Mouse (Mus musculus) limb, embryonic 15.5 days (tissue): ENCODE results near the gene Gm20403. TPM values are rescaled to one million over a fixed set of nuclear protein-coding genes. Genes with fewer than 3 reads are reported as not detected.

Experiments used
- ATAC-seq: fragments of 200-750 bp; cut with Nextera tagmentation; 2 replicates; pipeline ENCODE4 v1.8.0; 2017; ENCODE audit warnings: low read depth, moderate TSS enrichment; ENCODE audit not compliant: insufficient number of reproducible peaks, low FRiP score, low TSS enrichment
- H3K27ac ChIP-seq: fragments of 300-500 bp; sonication (generic); 2 replicates; pipeline ENCODE4 v1.5.1; 2015; ENCODE audit warnings: moderate library complexity, mild to moderate bottlenecking, inconsistent platforms
- H3K27me3 ChIP-seq: fragments of 300-500 bp; sonication (generic); 2 replicates; pipeline ENCODE4 v1.6.1; 2015; ENCODE audit warnings: inconsistent platforms
- H3K36me3 ChIP-seq: fragments of 300-500 bp; sonication (generic); 2 replicates; pipeline ENCODE4 v1.6.1; 2015; ENCODE audit warnings: inconsistent platforms
- H3K4me1 ChIP-seq: fragments of 300-500 bp; sonication (generic); 2 replicates; pipeline ENCODE4 v1.6.1; 2015; ENCODE audit warnings: inconsistent platforms
- H3K4me2 ChIP-seq: fragments of 300-500 bp; sonication (generic); 2 replicates; pipeline ENCODE4 v1.6.1; 2015; ENCODE audit warnings: mild to moderate bottlenecking, inconsistent platforms
- H3K4me3 ChIP-seq: fragments of 300-500 bp; sonication (generic); 2 replicates; pipeline ENCODE4 v1.5.1; 2015; ENCODE audit warnings: mild to moderate bottlenecking, inconsistent platforms
- H3K9ac ChIP-seq: fragments of 300-500 bp; sonication (generic); 2 replicates; pipeline ENCODE4 v1.6.1; 2015; ENCODE audit warnings: inconsistent platforms
- H3K9me3 ChIP-seq: fragments of 300-500 bp; sonication (generic); 2 replicates; pipeline ENCODE4 v1.6.1; 2016; ENCODE audit warnings: inconsistent platforms
- WGBS: fragments of 180-500 bp; shearing (Covaris S2); methylation state at CpG from one replicate; pipeline ENCODE4 v1.1.7; 2015; 5-methylcytosine and 5-hydroxymethylcytosine counted together
- polyA plus RNA-seq: library from polyadenylated mRNA; unstranded; fragments of >200 nt; fragmentation: Nextera tagmentation; extraction: Ambion mirVana; gene quantifications from 2 replicates; pipeline ENCODE4 v1.2.1, GENCODE M21; 2015

Gm20403 gene
- polyA plus RNA-seq = not detected in 2 replicates

DNA sequence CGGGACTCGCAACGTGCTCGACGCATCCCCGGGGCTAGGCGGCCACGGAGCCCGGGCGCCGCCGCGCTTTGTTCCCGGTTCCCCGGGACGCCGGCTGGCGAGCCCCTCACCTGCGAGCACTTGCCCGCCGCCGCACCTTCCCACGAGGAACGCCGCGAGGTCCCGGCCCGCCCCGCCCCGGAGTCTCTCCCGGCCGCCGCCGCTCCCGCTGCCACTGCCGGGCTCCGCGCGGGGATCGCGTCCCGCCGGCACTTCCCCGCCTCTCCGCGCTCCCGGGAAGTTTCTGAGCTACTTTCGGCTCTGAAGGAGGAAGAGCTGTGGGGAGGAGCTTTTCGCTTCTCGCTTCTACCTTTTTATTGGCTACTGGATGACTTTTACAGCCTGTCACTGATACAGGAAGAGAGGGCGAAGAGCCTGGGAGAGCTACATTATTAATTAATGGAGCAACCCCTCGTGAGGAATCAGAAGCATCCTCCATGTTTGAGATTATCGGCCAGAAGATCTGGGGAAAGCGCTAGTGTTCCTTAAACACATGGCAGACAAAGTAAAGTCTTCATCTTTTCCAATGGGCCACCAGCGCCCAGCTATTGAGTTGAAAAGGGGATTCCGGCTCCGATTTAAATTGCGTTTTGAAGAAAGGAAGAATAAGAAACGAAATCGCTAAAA, at the start of gene Gm20403:
Gene Gm20403, minus strand, starts transcription at position 478 of the 666 bp plus-strand sequence.
- Histone ChIP-seq H3K9me3 (no peaks in the 10 kb centered on the region), H3K27ac (peak within 1 kb of the TSS; percentile 89), H3K9ac (peak within 1 kb of the TSS; percentile 78), H3K4me3 (peak within 1 kb of the TSS; percentile 85), H3K36me3 (no peaks in the 10 kb centered on the region), H3K27me3 (no peaks in the 10 kb centered on the region), H3K4me1 (0 out of 2 replicates have a peak, but pooled peaks cover 6% of the 10 kb centered on the region), H3K4me2 (peak within 1 kb of the TSS; percentile 90)
- WGBS = under 1% methylated on average over 47 of the region's 60 CpGs
- peak; percentile 55; the same call in 1 of the 2 replicates for ATAC-seq

DNA sequence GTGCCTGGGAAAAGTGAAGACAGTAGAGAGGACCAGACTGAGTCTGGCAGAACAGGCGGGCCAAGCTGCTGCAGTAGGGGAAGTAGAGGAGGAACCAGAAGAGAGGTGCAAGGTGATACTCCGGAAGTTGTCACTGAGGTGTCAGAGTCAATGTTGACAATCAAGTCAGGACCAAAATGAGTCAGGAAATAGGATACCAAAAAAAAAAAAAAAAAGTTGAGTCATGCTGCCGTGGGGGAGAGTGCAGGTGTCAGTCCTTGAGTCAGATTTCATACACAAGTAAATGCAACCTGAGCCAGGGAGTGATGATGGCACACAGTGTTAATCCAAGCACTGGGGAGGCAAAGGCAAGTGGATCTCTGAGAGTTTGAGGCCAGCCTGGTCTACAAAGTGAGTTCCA, 40.8 kb upstream of the Gm20403 start:
- H3K9me3 ChIP-seq = no peaks in the 10 kb centered on the region
- H3K9ac ChIP-seq = no peak overlapping the region
- no peak overlapping the region for H3K4me3 ChIP-seq
- H3K27me3 ChIP-seq = no peaks in the 10 kb centered on the region
- no peak overlapping the region for H3K27ac ChIP-seq
- H3K4me2 ChIP-seq = no peak overlapping the region
- H3K4me1 ChIP-seq = no peaks in the 10 kb centered on the region
- H3K36me3 ChIP-seq = no peaks in the 10 kb centered on the region
- WGBS = 29% methylated on average over 3 of the region's 3 CpGs
- ATAC-seq = no peak

DNA sequence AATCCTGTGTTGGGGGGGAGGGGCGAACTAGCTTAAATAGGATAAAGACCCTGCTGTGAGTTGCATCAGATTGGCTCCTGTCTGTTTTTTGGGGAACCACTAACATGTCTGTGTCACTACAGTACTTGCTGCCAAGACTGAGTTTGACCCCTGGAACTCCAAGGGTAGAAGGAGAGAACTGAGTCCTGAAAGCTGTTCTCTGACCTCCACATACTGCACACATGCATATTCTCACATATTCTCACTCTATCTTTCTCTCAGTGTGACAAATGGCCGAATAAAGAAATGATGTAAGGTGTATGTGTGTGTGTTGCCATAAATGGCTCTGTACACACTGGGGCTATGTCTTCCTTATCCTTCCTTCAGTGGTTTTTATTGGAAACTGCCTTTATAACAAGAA, 37.0 kb upstream of the Gm20403 start:
- Histone ChIP-seq H3K4me3 (no peak overlapping the region), H3K9me3 (no peaks in the 10 kb centered on the region), H3K27me3 (no peaks in the 10 kb centered on the region), H3K4me2 (no peak overlapping the region), H3K36me3 (no peaks in the 10 kb centered on the region), H3K4me1 (no peaks in the 10 kb centered on the region), H3K27ac (no peak overlapping the region), H3K9ac (no peak overlapping the region)
- 72% methylated on average over 2 of the region's 2 CpGs for WGBS
- ATAC-seq = no peak

- Histone ChIP-seq H3K4me1 (0 out of 2 replicates have a peak, but pooled peaks cover 7% of the 10 kb centered on the region), H3K36me3 (no peaks in the 10 kb centered on the region), H3K9ac (no peak overlapping the region), H3K4me2 (no peak overlapping the region), H3K4me3 (no peak overlapping the region), H3K9me3 (no peaks in the 10 kb centered on the region), H3K27ac (no peak overlapping the region), H3K27me3 (no peaks in the 10 kb centered on the region)
- no peak for ATAC-seq
- WGBS = 72% methylated on average over 7 of the region's 7 CpGs
Measured at GRCm38 (mm10) chr12:55019421-55019877, 33.1 kb upstream of the Gm20403 start.

GRCm38 (mm10) chr12:55017119-55017721, 30.9 kb upstream of the Gm20403 start:
- H3K4me2 ChIP-seq = no peak overlapping the region
- H3K27me3 ChIP-seq = no peaks in the 10 kb centered on the region
- no peak overlapping the region for H3K4me3 ChIP-seq
- H3K9me3 ChIP-seq = no peaks in the 10 kb centered on the region
- no peaks in the 10 kb centered on the region for H3K36me3 ChIP-seq
- H3K27ac ChIP-seq = no peak overlapping the region
- no peak for ATAC-seq
- H3K4me1 ChIP-seq = 0 out of 2 replicates have a peak, but pooled peaks cover 7% of the 10 kb centered on the region
- no peak overlapping the region for H3K9ac ChIP-seq
- 30% methylated on average over 9 of the region's 9 CpGs for WGBS

DNA sequence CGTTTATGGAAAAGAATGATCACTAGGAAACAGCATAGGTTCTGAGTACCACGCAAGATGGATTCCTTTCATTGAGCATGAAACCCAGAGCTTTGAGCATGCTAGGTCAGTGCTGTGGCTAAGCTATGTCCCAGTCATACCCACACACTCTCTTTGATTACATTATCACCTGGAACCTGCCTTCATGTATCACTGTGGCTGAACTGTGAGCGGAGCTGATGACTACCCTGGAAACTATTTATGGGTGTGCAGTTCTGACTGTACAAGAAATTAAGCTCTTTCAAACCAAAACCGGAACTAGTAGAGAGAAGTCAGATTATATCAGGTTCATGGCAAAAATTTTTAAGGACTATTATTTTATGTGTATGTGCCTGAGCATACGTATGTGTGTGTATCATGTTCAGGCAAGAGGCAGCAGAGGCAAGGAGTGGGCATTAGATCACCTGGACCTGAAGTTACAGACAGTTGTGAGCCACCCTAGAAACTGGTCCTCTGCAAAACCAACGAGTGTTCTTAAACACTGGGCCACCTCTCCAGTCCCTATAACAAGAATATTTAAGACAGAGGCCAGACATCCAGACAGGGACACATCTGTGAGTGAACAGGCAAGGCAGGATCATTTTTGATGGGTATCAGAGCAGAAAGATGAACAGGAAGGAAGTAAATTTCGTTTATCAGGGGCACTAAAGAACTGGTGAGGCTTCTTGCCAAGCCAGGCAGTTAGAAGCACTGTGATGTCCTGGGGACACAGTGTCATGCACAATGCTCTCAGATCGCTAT, 30.2 kb upstream of the Gm20403 start:
- no peak for ATAC-seq
- no peaks in the 10 kb centered on the region for H3K9me3 ChIP-seq
- WGBS = 49% methylated on average over 8 of the region's 8 CpGs
- H3K9ac ChIP-seq = no peak overlapping the region
- no peak overlapping the region for H3K4me2 ChIP-seq
- H3K27me3 ChIP-seq = no peaks in the 10 kb centered on the region
- H3K4me3 ChIP-seq = no peak overlapping the region
- no peak overlapping the region for H3K27ac ChIP-seq
- H3K36me3 ChIP-seq = no peaks in the 10 kb centered on the region
- 0 out of 2 replicates have a peak, but pooled peaks cover 7% of the 10 kb centered on the region for H3K4me1 ChIP-seq

DNA sequence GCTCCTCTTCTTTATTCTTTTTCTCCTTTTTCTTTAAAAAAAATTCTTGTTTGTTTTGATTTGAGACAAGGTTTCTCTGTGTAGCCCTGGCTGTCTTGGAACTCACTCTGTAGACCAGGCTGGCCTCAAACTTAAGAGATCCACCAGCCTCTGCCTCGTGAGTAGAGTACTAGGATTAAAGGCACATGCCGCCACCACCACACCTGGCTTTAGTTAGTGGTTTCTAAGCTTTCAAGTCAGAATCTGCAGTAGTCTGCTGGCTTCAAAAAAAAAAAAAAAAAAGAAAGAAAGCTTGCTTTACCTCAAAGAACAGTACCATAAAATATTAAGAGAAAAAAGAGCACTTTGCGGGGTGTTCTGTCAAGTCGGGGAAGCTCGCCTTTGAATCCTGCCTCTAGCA, 29.1 kb upstream of the Gm20403 start:
- WGBS = 26% methylated on average over 5 of the region's 5 CpGs
- Histone ChIP-seq H3K27me3 (no peaks in the 10 kb centered on the region), H3K4me3 (no peak overlapping the region), H3K9ac (no peak overlapping the region), H3K4me2 (no peak overlapping the region), H3K27ac (no peak overlapping the region), H3K9me3 (no peaks in the 10 kb centered on the region), H3K36me3 (no peaks in the 10 kb centered on the region), H3K4me1 (0 out of 2 replicates have a peak, but pooled peaks cover 7% of the 10 kb centered on the region)
- no peak for ATAC-seq

- no peak within 1 kb of the TSS for H3K4me2 ChIP-seq
- 0 out of 2 replicates have a peak, but pooled peaks cover 7% of the 10 kb centered on the region for H3K4me1 ChIP-seq
- H3K9me3 ChIP-seq = no peaks in the 10 kb centered on the region
- no peak within 1 kb of the TSS for H3K9ac ChIP-seq
- H3K27me3 ChIP-seq = no peaks in the 10 kb centered on the region
- no peak for ATAC-seq
- H3K36me3 ChIP-seq = no peaks in the 10 kb centered on the region
- 73% methylated on average over 6 of the region's 6 CpGs for WGBS
- H3K4me3 ChIP-seq = no peak within 1 kb of the TSS
- no peak within 1 kb of the TSS for H3K27ac ChIP-seq
Measured at GRCm38 (mm10) chr12:55013626-55014398, 27.5 kb upstream of the Gm20403 start, which contains the start of gene Baz1a. TSS of gene Baz1a (minus strand) at chr12:55014348.

DNA sequence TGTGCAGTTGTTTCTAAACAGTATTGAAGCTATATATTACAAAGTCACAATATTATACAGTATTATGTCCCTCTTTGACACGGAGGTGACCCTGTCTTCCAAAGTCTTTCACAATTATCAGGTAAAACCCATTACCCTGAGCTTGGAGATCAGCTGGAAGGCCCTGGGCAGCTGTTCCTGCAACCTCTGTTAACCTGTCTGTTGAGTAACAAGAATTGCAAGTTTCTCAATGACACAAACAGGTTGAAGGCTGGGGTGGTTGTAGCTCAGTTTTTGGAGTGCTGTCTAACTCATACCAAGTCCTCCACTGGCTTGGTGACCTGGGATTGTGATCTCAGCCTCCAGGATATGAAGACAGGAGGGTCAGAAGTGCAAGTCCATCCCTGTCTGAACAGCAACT, 26.7 kb upstream of the Gm20403 start:
- Histone ChIP-seq H3K4me3 (no peak overlapping the region), H3K27me3 (no peaks in the 10 kb centered on the region), H3K36me3 (no peaks in the 10 kb centered on the region), H3K9ac (no peak overlapping the region), H3K9me3 (no peaks in the 10 kb centered on the region), H3K4me2 (no peak overlapping the region), H3K27ac (no peak overlapping the region), H3K4me1 (0 out of 2 replicates have a peak, but pooled peaks cover 7% of the 10 kb centered on the region)
- WGBS = 76% methylated on average over 1 of the region's 1 CpGs
- ATAC-seq = no peak

- Histone ChIP-seq H3K9me3 (no peaks in the 10 kb centered on the region), H3K27ac (no peak overlapping the region), H3K4me3 (no peak overlapping the region), H3K4me1 (no peaks in the 10 kb centered on the region), H3K4me2 (no peak overlapping the region), H3K9ac (no peak overlapping the region), H3K27me3 (no peaks in the 10 kb centered on the region), H3K36me3 (no peaks in the 10 kb centered on the region)
- ATAC-seq = no peak
- WGBS = 72% methylated on average over 14 of the region's 14 CpGs
Measured at GRCm38 (mm10) chr12:55007361-55008008, 21.2 kb upstream of the Gm20403 start.

DNA sequence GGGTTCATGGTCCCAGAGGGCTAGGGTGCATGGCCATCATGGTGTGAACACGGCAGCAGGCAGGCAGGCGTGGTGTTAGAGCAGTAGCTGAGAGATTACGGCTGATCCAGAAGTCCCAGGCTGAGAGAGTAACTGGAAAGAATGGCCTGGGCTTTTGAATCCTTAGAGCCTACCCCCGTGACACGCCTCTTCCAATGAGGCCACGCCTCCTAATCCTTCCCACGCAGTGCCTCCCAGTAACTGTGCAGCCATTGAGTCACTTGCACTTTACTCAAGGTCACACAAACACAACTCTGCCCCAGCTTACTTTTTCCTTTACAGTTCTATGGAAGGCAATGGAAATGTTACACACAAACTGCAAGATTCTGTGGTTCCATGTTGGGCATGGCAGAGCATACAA, 19.7 kb upstream of the Gm20403 start:
- Histone ChIP-seq H3K9me3 (no peaks in the 10 kb centered on the region), H3K4me3 (no peak overlapping the region), H3K36me3 (no peaks in the 10 kb centered on the region), H3K27me3 (no peaks in the 10 kb centered on the region), H3K4me2 (no peak overlapping the region), H3K27ac (no peak overlapping the region), H3K9ac (no peak overlapping the region), H3K4me1 (no peaks in the 10 kb centered on the region)
- 93% methylated on average over 7 of the region's 7 CpGs for WGBS
- no peak for ATAC-seq
